Mouse (Mus musculus): ENCODE measurements around the gene Uba1.
"Not testable (repeated sequence)": the region's sequence is repeated elsewhere in the genome, so short reads cannot be mapped to it uniquely, and the experiment has no call there.

Gene Uba1

DNA sequence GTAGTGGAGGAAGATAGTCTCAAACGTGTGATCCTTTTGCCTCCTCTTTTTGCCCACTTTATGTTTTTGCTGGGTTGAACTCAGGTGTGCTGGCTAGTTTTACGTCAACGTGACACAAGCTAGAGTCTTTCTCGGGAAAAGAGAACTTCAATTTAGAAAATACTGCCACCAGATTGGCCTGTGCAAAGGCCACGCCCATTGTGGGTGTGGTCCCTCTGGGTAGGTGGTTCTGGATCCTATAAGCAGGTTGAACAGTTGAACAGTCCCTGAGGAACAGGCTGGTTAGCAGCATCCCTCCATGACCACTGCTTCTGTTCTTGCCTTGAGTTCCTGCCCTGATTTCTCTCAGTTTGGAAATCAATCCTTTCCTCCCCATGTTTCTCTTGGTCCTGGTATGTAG lies 70.6 kb downstream of the Uba1 start:
- DNase-seq (ENCODE audit: low read depth, low spot score): no peak

DNA sequence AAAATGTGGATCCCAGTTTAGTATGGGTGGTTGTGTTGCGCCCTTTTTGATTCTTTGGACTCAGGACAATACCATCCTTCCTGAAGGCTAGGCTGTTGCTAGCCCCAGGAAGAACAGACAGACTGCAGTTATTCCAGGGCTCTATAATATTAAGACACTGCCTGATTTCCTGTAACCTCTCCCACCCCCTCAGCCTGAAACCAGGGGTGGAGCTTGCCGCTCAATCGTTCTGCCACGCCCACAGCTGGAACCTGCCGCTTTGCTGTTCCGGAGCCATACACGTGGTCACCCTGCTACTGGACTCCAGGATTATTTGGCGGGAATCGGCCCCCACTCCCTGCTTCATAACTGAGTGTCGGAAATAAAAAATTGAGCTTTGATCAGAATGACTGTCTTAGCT lies 71.9 kb downstream of the Uba1 start:
- DNase-seq (ENCODE audit: low read depth, low spot score): not testable (repeated sequence)
